Mouse (Mus musculus): ENCODE measurements around the gene Sh3bp2.
"Not testable (repeated sequence)": the region's sequence is repeated elsewhere in the genome, so short reads cannot be mapped to it uniquely, and the experiment has no call there.

Sh3bp2 gene

DNA sequence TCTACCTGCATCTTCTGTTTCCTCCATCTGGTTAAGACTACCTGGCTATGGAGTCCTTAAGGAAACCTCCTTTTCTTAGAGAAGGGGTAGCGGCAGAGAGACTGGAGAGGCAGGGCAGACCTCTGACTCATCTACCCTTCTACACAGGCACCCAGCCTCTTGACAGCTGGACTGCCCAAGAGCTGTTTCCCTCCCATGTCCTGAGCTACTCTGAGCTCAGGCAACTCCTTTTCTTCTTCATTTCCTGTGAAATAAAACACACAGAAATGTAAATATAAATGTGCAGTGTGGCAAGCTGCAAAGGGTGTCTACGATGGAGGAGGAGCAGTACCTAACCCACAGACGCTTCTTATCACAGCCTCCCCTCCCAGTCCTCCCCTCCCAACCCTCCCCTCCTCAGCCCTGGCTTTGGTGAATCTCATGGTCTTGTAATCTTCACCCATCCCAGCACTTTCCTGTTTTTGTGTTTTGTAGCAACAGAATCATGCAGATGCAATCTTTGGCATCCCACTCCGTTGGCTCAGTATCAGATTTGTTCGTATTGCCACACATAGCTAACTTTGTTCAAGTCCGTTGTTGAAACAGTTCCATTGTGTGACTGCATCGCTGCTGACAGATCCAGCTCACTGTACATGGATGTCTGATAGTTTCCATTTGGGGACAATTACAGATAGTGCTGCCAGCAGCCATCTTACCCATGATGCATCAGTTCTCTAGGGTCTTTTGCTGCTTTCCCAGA, 40.1 kb downstream of the Sh3bp2 start:
- DNase-seq (ENCODE audit: low read depth, low spot score), result peak; percentile 31

DNA sequence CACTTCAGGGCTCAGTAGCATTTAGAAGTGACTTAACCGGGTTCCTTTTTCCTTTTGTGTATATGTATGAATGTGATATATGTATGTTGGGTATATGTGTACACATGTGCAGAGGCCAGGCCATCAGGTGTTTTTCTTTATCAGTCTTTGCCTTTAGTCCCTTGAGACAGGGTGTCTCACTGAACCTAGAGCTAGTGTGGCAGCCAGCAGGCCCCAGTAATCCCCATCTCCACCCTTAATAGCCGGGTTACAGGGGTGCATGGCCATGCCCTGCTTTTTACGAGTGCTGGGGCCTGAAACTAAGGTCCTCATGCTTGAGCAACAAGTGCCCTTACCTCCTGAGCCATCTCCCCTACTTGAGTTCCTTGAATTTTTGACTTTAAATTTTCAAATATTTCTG, 45.9 kb downstream of the Sh3bp2 start:
- no peak for DNase-seq (ENCODE audit: low read depth, low spot score)

DNA sequence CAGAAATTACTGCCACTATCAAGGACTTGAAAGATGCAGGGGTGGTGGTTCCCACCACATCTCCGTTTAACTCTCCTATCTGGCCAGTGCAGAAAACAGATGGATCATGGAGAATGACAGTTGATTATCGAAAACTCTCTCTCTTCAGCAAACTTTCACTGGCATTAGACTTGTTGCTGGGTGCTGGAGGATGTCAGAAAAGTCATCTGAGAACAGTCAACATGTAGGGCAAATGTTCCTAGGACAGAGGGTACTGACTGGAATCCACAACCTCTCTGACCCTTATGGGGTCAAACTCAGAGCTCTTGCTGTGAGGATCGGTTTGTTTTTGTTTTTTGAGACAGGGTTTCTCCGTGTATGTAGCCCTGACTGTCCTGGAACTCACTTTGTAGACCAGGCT, 46.9 kb downstream of the Sh3bp2 start:
- not testable (repeated sequence) for DNase-seq (ENCODE audit: low read depth, low spot score)

DNA sequence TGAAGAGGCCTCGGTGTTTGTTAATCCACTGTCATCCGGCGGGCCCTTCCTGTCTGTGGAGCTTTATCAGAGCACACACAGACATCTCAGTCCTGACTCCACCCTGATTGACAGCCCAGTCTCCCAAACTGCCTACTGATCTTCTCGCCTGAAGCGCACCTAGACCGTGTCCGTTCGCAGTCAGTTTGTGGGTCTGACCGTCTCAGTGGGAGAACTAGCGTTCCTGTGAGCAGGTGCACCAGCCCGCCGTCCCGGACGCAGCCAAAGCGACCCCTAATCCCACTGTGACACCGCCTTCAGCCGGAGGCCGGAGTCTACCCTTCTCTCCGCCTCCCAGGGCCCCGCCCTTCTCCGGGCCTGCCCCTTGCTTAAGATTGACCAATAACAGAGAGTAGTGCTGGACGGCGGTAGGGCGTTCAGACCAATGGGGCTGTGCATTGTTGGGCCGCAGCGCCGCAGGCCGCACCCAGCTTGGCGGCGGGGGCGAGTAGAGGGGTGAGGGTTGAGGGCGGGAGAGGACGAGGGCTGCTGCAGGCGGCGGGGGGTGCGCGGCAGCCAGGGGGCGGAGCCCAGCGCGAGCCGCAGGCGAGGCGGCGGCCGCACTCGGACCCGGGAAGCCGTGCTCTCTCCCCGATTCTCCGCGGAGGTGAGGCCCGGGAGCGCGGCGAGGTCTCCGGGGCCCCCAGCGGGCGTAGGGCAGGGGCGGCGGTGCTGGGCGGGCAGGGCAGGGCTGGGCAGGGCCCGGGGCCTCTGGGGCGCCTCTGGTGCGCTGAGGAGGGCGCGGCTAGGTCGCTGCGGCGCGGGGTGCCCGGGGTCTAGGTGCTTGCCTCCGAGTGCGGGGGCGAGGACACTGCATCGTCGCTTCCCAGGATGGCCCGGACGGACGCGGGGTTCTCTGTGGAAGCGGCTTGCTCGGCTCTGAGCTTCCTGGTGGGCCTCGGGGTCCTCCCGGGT, 47.9 kb downstream of the Sh3bp2 start, which contains the start of gene Add1:
Gene Add1, plus strand, starts transcription at position 397 of the 954 bp plus-strand sequence.
- peak; percentile 98 for DNase-seq (ENCODE audit: low read depth, low spot score)

DNA sequence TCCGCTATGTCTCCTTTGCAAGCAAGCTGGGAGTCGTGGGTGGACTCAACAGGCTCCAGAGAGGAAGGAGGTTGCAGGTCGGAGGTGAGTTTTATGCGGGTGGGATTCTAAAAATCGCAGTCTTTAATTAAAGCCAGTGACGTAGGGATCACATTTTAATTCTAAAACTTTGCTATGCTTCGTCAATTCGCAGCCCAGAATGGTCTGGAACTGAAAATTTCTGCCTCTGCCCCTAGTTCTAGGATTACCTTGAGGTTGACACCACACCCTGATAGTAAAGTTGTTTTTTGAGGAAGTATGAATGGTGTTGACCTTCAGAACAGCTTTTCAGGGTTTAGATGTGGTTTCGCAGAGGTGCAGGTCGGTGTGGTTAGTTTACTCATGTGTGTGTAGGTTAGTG, 49.1 kb downstream of the Sh3bp2 start:
- peak; percentile 63 for DNase-seq (ENCODE audit: low read depth, low spot score)

DNA sequence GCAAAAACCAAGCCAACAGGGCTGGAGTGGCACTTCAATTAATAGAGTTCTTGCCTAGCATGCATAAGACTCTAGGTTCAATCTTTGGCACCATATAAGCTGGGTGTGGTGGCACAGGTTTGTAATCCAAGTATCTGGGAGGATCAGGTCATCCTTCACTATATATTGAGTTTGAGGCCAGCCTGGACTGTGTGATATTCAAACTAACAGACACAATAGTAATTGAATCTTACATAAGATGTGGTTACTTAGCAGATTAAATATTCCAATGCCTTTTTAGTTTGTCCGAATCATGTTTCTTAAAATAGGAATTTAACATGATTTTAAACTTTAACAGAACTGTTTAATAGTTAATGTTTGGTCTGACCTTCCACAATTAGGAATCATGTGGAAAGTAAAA, 50.6 kb downstream of the Sh3bp2 start:
- DNase-seq (ENCODE audit: low read depth, low spot score), result no peak

DNA sequence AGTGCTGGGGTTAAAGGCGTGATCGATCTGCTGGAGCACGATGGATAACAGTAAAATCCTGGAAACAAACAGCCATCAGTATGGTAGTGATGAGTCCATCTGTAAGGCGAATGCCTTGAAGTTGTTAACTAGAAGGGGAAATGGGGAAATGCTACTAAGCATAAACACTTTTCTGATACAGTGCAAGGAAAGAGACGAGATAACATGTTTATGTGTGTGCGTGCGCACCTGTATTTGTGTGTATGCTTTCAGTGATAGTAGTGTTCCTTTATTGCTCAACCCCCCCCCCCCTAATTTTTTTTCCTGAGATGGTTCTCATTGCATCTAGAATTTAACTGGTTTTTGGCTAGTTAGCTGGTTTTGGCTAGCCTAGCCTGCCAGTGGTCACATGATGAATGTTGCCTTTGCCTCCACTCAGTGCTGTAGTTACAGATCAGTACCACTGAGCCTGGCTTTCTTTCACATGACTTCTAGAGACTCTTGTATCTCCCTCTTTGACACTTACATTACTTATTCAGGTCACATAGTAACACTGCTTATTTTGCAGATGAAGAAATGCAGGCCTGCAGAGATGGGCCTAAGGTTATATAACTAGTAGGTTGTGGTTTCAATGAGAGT, 52.5 kb downstream of the Sh3bp2 start:
- DNase-seq (ENCODE audit: low read depth, low spot score), result no peak

DNA sequence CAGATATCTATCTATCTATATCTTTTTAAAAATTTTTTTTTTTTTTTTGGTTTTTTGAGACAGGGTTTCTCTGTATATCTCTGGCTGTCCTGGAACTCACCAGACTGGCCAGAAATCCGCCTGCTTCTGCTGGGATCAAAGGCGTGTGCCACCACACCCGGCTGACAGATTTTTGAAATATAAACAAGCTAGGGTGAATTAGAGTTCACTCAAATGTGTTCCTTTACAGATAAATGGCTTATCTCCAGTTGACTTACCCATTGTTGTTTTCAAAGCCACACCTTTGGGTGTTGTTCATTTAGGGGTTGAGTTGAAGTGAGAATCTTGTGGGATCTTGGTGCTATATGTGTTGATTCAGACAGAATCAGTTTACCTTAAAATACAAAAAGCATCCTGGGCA, 53.7 kb downstream of the Sh3bp2 start:
- no peak for DNase-seq (ENCODE audit: low read depth, low spot score)

DNA sequence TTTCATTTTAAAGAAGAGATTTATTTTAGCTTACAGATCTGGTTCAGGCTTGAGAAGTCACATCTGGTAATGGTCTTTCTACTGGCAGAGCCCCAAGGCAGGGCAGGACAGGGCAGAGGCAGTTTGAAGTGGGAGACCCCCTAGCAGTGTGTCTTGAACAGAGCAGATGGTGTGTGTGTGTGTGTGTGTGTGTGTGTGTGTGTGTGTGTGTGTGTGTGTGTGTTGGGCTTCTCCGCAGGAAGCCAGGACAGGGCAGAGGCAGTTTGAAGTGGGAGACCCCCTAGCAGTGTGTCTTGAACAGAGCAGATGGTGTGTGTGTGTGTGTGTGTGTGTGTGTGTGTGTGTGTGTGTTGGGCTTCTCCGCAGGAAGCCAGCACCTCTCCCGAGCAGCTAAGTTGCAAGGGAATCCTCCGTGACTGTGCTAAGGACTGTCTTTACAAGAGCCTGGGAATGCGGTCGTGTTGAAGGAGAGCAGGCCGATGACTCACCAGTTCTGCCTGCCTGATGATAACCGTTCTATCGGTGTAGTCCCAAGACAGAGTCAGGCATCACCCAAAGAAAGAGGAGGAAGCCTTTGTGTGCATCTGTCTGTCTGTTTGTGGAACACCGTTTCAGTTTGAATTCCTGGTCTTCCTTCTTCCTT, 56.2 kb downstream of the Sh3bp2 start:
- DNase-seq (ENCODE audit: low read depth, low spot score), result not testable (repeated sequence)

DNA sequence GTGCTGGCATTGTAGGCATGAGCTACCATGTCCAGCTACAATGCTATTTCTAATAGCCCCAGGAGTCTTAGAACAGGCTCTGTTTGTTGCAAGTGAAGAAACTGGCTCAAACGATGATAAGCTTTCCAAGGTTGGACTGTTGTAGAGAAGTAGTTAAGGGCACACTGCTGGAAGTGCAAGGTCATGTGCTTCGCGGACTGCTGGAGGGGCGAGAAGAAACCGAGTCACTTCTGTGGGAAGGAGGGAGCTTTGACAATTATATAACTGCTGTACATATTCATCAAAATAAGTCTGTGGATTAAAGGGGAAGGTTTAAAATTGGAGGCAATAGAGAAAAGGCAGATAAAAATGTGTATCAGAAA, 56.7 kb downstream of the Sh3bp2 start:
- no peak for DNase-seq (ENCODE audit: low read depth, low spot score)

DNA sequence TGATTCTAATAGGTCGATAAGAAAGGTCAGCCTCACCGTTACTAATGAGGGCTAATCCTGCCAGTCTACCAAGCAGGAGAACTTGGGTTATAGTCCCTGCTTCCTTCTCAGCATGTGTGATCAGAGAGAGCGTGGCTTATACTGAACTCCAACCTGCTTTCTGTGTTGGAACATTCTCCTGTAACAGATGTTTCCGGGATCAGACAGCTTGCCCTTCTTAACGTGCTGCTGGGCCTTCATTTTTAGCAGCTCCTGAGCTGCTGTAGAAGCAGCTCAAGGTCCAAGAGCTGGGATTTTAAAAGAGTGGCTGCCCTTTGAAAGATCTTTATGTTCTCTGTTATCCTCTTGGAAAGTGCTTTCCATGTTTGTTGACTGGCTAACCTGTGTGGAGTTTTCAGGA, 59.6 kb downstream of the Sh3bp2 start:
- DNase-seq (ENCODE audit: low read depth, low spot score), result no peak

DNA sequence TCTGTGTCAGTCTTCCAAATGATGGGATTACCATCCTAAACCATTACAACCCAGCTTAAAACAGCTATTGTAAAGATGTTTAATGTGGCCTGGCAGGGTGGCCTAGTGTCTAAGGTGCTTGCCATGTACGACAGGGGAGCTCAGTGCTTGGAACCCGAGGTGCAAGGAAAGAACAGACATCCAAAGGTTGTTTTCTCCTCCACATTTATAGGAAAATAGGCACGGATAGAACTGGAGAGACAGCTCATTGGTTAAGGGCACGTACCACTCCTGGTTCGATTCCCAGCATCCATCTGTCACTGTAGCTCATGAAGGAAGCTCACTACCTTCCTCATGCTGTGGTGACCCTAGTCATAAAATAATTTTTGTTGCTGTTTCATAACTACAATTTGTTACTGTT, 62.2 kb downstream of the Sh3bp2 start:
- DNase-seq (ENCODE audit: low read depth, low spot score), result no peak

DNA sequence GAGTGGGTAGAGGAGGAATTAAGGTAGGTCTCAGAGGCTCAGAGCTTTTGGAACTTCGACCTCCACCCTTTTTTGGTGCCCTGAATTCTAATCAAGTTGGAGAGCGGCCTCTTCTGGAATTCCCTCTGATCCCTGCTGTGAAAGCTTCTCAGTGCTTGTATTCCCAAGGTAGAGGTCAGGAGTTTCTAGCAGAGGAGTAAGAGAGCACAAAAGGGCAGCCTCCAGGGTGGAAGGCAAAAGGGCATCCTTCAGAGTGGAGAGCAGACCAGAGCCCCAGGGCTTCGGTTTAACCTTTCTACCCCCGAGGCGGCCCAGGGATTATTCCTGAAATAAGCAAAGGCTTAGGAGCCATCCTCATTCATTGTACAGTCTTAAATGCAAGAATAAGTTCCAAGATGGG, 64.4 kb downstream of the Sh3bp2 start:
- no peak for DNase-seq (ENCODE audit: low read depth, low spot score)

DNA sequence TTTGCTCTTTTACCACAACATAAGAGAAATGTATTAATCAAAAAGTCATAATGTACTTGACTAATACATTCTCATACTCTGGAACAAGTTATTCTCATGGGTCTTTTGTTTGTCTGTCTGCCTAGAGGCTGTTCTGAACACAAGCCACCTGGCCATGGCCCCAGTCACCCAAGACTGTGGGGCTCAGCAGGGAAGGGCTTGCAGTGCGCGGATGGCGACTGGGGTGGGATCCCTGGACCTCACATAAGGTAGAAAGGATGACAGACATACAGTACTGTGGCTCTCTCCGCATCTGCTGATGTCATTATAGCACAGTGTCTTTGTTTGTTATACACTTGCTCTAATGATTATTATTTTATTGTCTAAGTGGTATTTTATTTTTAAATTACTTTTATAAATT, 65.1 kb downstream of the Sh3bp2 start:
- DNase-seq (ENCODE audit: low read depth, low spot score), result no peak

DNA sequence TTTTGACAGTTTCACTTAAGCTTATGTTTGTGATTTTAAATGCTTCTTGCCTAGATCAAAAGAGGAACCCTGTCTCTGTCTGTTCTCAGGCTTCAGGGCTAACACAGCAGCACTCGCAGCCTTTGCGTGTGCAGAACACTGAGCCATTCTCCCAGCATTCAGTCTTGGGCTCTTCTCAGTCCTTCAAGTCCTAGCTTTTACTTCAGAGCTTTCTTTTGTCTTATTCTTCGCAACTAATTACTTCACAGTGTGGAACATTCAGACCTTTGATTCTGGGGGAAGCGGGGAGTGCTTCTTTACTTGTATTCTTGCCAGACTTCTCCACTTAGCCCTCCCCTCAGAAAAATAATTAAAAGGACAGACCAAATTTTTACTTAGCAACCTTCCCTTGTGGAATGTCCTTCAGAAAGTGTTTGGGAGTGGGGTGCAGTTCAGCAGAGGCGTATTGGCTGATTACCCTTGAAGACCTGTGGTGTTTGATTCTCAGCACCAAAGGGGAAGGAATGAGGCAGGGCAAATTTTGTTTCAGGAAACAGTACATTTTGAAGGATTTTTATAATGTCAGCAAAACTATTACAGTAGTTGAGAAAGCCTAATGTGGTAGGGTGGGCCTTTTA, 65.9 kb downstream of the Sh3bp2 start:
- DNase-seq (ENCODE audit: low read depth, low spot score), result no peak

DNA sequence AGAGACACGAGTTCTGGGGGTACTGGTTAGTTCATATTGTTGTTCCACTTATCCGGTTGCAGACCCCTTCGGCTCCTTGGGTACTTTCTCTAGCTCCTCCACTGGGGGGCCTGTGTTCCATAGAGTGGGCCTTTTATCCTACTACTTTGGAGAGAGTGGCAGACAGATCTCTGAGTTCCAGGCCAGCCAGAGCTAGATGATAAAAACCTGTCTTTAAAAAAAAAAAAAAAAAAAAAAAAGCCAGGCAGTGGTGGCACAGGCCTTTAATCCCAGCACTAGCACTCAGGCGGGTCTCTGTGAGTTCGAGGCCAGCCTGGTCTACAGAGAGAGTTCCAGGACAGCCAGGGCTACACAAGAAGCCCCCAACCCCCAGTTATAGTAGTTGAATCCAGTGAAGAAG, 66.6 kb downstream of the Sh3bp2 start:
- DNase-seq (ENCODE audit: low read depth, low spot score), result not testable (repeated sequence)

DNA sequence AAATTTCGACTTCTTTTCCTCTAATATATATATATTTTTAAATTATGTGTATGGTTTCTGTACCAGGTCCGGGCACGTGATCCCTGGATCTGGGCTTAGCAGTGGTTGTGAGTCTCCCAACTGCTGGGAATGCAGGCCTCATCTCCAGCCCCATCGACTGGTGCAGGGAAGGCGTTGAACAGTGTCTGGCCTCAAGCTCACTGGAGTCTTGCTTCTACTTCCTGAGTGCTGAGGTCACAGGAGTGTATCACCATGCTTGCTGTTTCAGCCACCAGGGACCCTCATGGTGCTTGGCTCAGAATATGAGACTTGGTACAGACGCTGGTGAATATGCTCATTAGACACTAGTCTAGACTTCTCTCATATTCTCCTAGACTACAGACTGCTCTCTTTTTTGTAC, 67.0 kb downstream of the Sh3bp2 start:
- DNase-seq (ENCODE audit: low read depth, low spot score), result no peak

DNA sequence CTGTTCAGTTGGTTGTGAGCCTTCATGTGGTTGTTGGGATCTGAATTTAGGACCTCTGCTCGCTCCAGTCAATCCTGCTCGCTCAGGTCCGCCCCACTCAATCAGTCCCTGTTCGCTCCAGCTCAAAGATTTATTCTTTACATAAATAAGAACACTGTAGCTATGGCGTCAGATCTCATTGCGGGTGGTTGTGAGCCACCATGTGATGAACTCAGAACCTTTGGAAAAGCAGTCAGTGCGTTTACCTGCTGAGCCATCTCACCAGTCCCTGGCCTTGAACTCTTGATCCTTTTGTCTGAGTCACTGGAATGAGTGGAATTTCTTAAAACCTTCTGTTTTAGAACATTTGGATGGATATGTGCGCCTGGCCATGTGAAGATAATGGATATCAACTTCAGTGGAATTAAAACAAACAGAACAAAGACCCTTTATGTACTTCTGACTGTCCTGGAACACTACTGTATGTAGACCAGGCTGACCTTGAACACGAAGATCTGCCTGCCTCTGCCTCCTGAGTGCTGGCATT, 67.6 kb downstream of the Sh3bp2 start:
- DNase-seq (ENCODE audit: low read depth, low spot score), result no peak

DNA sequence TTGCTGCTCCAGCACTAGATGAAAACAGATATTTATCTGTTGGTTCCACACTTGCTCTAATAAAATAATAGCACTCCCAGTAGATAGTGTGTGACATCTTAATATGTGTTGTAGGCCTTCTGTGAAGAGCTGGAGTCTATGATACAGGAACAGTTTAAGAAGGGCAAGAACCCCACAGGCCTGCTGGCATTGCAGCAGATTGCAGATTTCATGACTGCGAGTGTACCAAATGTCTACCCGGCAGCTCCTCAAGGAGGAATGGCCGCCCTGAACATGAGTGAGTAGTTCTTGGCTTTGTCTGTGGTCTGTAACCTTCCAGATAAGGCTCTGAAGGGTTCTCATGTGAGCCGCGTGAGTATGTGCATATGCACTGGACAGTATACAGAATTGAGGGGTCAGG, 78.9 kb downstream of the Sh3bp2 start:
- DNase-seq (ENCODE audit: low read depth, low spot score), result no peak

DNA sequence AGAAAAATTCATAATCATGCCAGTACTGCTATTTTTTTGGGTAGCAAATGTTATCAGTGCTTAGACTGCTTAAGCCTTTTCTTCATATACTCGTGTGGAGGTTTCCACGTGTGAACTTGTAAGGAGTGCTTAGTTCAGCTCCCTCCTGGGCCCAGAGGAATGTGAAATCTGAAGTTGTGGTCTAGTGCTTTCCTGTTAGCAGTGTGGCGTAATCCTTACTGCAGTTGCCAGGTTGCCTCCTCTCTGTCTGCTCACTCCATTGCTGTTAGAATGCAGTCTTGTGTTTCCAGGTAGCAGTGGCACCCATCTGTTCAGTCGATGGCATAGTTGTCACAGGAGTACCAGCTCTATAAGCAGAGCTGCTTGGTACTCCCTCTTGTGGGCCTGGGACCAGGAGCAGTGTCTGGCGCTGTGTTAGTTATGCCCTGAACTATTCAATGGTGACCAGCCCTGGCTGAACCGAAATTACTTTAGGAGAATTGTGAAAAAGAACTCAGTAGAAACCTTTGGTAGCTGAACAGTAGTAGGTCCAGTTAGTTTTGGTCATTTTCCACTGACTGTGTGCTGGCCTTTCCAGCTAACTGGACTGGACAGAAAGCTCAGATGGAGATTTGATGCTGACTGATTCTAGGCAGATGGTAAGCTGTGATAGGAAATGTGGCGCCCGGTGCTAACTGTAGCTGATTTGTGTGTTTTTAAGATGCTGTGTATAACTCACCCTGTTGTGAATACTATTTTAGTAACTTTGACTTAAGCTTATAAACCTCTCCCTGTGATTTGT, 81.7 kb downstream of the Sh3bp2 start:
- no peak for DNase-seq (ENCODE audit: low read depth, low spot score)
